Mouse (Mus musculus) liver, embryonic 15.5 days (tissue): ENCODE data around the gene Far1. TPM values are rescaled to one million over a fixed set of nuclear protein-coding genes. Genes with fewer than 3 reads are reported as not detected.

ENCODE experiments used
- ATAC-seq: fragments of 200-750 bp; cut with Nextera tagmentation; 2 replicates; pipeline ENCODE4 v1.8.0; 2017; ENCODE audit warnings: moderate number of reproducible peaks, mild to moderate bottlenecking, moderate library complexity; ENCODE audit not compliant: insufficient read depth
- H3K27ac ChIP-seq: fragments of 300-500 bp; sonication (generic); replicated peaks from 2 replicates; pipeline ENCODE4 v1.5.1; 2015; ENCODE audit warnings: mild to moderate bottlenecking, inconsistent platforms
- H3K27me3 ChIP-seq: fragments of 300-500 bp; sonication (generic); 2 replicates; pipeline ENCODE4 v1.6.1; 2015; ENCODE audit warnings: mild to moderate bottlenecking, inconsistent platforms
- H3K36me3 ChIP-seq: fragments of 300-500 bp; sonication (generic); replicated peaks from 2 replicates; pipeline ENCODE4 v1.6.1; 2015; ENCODE audit warnings: moderate library complexity, mild to moderate bottlenecking, inconsistent platforms
- H3K4me1 ChIP-seq: fragments of 300-500 bp; sonication (generic); replicated peaks from 2 replicates; pipeline ENCODE4 v1.6.1; 2015; ENCODE audit warnings: inconsistent platforms
- H3K4me2 ChIP-seq: fragments of 300-500 bp; sonication (generic); 2 replicates; pipeline ENCODE4 v1.6.1; 2015; ENCODE audit warnings: moderate library complexity, mild to moderate bottlenecking, inconsistent platforms
- H3K4me3 ChIP-seq: fragments of 300-500 bp; sonication (generic); replicated peaks from 2 replicates; pipeline ENCODE4 v1.5.1; 2015; ENCODE audit warnings: mild to moderate bottlenecking, inconsistent platforms
- H3K9ac ChIP-seq: fragments of 300-500 bp; sonication (generic); 2 replicates; pipeline ENCODE4 v1.6.1; 2015; ENCODE audit warnings: moderate library complexity, mild to moderate bottlenecking, inconsistent platforms
- H3K9me3 ChIP-seq: fragments of 300-500 bp; sonication (generic); replicated peaks from 2 replicates; pipeline ENCODE4 v1.6.1; 2016; ENCODE audit warnings: inconsistent platforms
- WGBS: fragments of 180-500 bp; shearing (Covaris S2); methylation state at CpG from one replicate; pipeline ENCODE4 v1.1.7; 2015; ENCODE audit warnings: mixed read lengths; ENCODE audit not compliant: insufficient replicate concordance; 5-methylcytosine and 5-hydroxymethylcytosine counted together
- polyA plus RNA-seq: library from polyadenylated mRNA; unstranded; fragments of >200 nt; fragmentation: Nextera tagmentation; extraction: Ambion mirVana; gene quantifications from 2 replicates; pipeline ENCODE4 v1.2.1, GENCODE M21; 2015

The Far1 gene
- polyA plus RNA-seq, 1 experiment from 2014 or later, result 22.2 TPM

DNA sequence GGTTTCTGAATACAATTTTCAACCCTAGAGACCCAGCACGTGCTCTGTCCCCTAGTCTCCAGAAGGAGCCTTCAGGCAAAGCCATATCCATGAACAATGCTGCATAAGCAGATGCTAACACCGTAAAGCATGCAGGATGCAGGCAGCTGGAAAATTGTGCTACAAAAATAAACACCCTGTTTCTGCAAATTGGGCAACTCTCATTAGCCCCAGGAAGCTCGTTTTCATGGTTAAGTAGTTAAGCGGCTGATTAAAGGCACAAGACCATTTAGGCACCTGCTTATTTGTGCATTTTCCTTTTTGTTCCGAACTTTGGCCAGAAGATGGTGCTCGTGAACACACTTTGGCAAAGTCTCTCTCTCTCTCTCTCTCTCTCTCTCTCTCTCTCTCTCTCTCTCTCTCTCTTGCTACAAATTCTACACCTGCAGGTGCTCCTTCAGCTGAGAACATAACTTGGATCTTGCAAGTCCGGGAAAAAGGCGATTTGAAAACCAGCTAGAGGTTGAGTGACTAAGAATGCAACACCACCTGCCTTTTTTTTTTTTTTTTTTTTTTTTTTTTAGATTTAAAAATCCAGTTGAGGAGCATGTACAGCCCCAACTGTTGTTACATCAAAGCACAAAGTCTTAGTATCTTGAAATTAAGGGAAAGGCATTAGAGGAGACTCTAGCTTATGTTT is 95.5 kb downstream of the Far1 start:
- no peak overlapping the region for H3K4me2 ChIP-seq

DNA sequence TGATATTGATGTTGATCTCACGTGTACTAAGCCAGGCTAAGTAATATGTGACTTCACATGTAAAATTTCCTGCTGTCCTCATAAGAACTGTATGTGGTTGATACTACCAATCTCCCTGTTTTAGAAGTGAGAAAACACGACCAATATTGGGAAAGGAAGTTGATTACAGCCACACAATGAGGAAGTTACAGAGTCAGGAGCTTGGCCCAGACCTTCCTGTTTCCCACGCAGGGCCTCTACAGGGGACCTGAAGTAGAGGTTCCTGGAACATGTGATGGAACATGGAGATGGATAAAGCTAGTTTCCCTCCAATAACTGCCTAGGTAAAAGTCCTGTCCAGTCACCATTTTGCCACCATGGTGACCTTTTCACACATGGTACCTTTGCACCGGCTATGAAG is 99.0 kb downstream of the Far1 start:
- no peak overlapping the region for H3K4me2 ChIP-seq
- no peaks in the 10 kb centered on the region for H3K36me3 ChIP-seq
- no peaks in the 10 kb centered on the region for H3K9me3 ChIP-seq
- ATAC-seq, result no peak
- H3K27ac ChIP-seq, result no peak overlapping the region
- H3K4me3 ChIP-seq, result no peak overlapping the region
- H3K27me3 ChIP-seq, result no peaks in the 10 kb centered on the region
- no peaks in the 10 kb centered on the region for H3K4me1 ChIP-seq
- 25% methylated on average over 4 of the region's 4 CpGs for WGBS
- H3K9ac ChIP-seq, result no peak overlapping the region

More for the DNA sequence above, 95.5 kb downstream of the Far1 start:
- no peak overlapping the region for H3K4me3 ChIP-seq
- H3K36me3 ChIP-seq, result no peaks in the 10 kb centered on the region
- H3K27ac ChIP-seq, result no peak overlapping the region
- no peak for ATAC-seq
- H3K9ac ChIP-seq, result no peak overlapping the region
- H3K9me3 ChIP-seq, result no peaks in the 10 kb centered on the region
- WGBS, result 19% methylated on average over 8 of the region's 8 CpGs
- no peaks in the 10 kb centered on the region for H3K4me1 ChIP-seq
- H3K27me3 ChIP-seq, result no peaks in the 10 kb centered on the region

DNA sequence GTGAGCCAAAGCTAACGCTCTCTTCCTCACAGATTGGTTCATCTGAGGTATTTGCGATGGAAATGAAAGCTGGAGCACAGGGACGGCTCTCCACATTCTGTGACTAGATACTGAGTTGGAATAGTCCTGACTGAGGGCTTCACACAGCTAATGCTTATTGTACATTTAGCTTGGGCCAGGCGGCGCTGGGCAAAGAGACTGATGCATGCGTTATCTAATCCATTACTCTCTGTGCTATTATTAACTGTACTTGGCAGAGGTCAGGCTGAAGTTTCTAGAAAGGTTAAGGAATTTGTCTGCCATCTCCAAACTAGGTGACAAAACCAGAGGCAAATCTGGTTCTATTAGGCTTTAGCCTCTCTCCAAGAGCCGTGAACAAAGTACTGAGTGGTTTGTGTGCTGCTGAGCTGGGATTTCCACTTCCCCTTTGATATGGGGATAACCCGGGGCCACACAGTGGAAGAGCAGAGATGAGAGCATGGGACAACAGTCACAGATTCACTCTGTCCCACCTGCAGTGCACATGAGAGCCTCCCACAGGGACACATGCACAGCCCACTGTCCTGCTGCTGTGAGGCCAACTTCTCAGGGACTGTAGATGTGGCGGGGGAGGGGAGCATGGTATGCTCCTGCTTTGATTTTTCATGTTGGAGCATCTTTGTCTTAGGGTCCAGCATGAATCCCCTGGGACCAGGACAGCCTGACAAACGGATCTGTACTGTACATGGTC is 100.7 kb downstream of the Far1 start:
- Histone ChIP-seq H3K4me3 (no peak overlapping the region), H3K9ac (no peak overlapping the region), H3K9me3 (no peaks in the 10 kb centered on the region), H3K27me3 (no peaks in the 10 kb centered on the region), H3K36me3 (no peaks in the 10 kb centered on the region), H3K4me2 (no peak overlapping the region), H3K27ac (no peak overlapping the region), H3K4me1 (no peaks in the 10 kb centered on the region)
- no peak for ATAC-seq
- 57% methylated on average over 10 of the region's 10 CpGs for WGBS

DNA sequence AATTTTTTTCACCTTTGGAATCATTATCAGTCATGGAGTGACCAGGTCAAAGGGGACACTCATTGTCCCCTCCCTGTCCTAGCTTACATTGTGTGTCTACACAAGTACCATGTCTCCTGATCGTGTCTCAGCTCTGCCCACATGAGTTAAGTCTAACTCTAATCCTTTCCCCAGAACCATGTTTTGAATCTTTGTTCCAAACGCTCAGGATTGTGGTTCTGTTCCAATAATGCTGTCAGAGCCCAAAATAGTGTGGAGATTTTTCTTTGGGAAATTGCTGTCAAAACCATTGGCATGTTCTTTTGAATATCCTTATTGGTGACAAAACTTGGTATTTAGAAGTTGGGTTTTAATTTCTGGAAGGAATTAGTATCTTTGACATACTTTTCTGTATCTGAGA is 105.5 kb downstream of the Far1 start:
- no peaks in the 10 kb centered on the region for H3K4me1 ChIP-seq
- H3K27me3 ChIP-seq, result 0 out of 2 replicates have a peak, but pooled peaks cover 4% of the 10 kb centered on the region
- H3K36me3 ChIP-seq, result no peaks in the 10 kb centered on the region
- no peak overlapping the region for H3K9ac ChIP-seq
- 59% methylated on average over 2 of the region's 2 CpGs for WGBS
- no peak for ATAC-seq
- H3K4me3 ChIP-seq, result no peak overlapping the region
- no peaks in the 10 kb centered on the region for H3K9me3 ChIP-seq
- H3K4me2 ChIP-seq, result no peak overlapping the region
- H3K27ac ChIP-seq, result no peak overlapping the region

DNA sequence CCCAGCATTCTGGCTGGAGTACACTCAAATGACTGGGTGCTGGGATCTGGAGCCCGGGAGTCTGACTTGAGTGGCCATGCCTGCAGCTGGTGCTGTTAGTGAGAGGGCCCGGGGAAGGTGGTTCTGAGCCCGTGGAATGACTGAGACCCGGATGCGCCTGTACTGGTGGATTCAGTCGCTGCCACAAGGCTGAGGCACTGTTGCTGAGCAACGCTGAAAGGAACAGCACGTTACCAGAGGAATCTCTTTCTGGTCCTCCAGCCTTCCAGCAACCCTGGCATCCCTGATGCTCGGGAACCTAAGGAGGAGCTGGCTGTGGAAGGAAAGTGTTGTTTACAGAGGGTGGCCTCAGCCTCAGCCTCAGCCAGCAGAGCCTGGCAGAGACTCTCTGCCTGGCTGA is 106.1 kb downstream of the Far1 start:
- 0 out of 2 replicates have a peak, but pooled peaks cover 4% of the 10 kb centered on the region for H3K27me3 ChIP-seq
- no peaks in the 10 kb centered on the region for H3K4me1 ChIP-seq
- ATAC-seq, result no peak
- no peaks in the 10 kb centered on the region for H3K9me3 ChIP-seq
- no peak overlapping the region for H3K4me3 ChIP-seq
- H3K9ac ChIP-seq, result no peak overlapping the region
- WGBS, result 65% methylated on average over 9 of the region's 9 CpGs
- no peak overlapping the region for H3K4me2 ChIP-seq
- H3K27ac ChIP-seq, result no peak overlapping the region
- no peaks in the 10 kb centered on the region for H3K36me3 ChIP-seq

Other genes starting within 250 kb of the Far1 start
- 7.1 and 8.1 TPM in 2 replicates for gene Btbd10, start 144.4 kb upstream of the Far1 start, polyA plus RNA-seq
- gene Pth, start 125.3 kb upstream of the Far1 start, polyA plus RNA-seq, result not detected in 2 replicates